Mouse (Mus musculus) large intestine, adult 2 months (tissue): ENCODE data around the gene Gm20388. TPM values are rescaled to one million over a fixed set of nuclear protein-coding genes. Genes with fewer than 3 reads are reported as not detected.

ENCODE experiments used
- DNase-seq: peaks from one replicate; pipeline ENCODE4 v3.0.0-alpha.2; 2012; ENCODE audit warnings: low read depth, low spot score
- WGBS: fragments of 180-500 bp; shearing (Covaris S2); methylation state at CpG from one replicate; pipeline ENCODE4 v1.1.7; 2018; 5-methylcytosine and 5-hydroxymethylcytosine counted together
- polyA plus RNA-seq: library from polyadenylated mRNA; depleted of rRNA; stranded (reverse); fragments of >200 nt; gene quantifications from 2 replicates; pipeline ENCODE4 v1.2.3, GENCODE M21; 2012

Gene Gm20388
- polyA plus RNA-seq, 1 experiment = 31.5 TPM

DNA sequence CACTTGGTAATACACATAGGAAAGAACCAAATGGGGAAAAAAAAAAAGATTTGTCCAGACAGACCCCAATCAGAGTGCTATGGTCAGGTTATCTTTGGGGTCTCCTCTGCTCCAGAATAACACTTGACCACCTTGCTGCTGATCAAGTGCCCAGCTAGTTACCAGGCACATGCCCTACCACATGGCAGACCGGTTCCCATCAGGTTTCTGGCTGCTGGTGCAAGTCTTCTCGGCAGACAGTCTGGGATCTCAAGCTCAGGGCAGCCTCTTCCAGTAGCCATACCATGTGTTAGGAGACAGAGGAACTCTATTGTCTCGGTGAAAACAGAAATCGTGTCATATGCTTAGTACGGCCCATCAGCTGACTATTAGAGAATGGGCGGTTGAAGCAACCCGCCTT lies 3916.1 kb downstream of the Gm20388 start:
- 94% methylated on average over 7 of the region's 7 CpGs for WGBS
- no peak for DNase-seq

GRCm38 (mm10) chr8:123827523-123827922 lies 3916.9 kb downstream of the Gm20388 start:
- DNase-seq = no peak
- WGBS = 95% methylated on average over 13 of the region's 13 CpGs

- no peak for DNase-seq
- whole genome bisulfite sequencing = 84% methylated on average over 4 of the region's 4 CpGs
Observed at GRCm38 (mm10) chr8:123832757-123833156, 3922.1 kb downstream of the Gm20388 start.

DNA sequence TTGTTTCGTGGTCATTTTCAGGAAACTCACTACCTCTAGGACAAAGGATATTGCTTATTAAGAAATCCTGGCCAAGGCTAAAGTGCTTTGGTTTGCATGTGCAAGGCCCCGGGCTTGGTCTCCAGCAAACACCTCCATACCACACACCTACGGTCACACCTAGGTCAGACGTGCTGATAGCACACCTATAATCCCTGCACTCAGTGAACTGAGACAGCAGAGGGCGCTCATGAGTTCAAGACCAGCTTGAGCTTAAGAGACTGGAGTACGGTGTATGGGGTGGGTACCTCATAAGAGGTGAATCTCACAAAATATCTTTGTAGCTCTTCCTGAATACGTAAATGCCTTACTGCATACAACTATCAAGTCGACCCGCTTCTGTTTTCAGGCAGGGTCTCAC lies 3924.8 kb downstream of the Gm20388 start:
- 51% methylated on average over 9 of the region's 9 CpGs for WGBS
- no peak for DNase-seq

DNA sequence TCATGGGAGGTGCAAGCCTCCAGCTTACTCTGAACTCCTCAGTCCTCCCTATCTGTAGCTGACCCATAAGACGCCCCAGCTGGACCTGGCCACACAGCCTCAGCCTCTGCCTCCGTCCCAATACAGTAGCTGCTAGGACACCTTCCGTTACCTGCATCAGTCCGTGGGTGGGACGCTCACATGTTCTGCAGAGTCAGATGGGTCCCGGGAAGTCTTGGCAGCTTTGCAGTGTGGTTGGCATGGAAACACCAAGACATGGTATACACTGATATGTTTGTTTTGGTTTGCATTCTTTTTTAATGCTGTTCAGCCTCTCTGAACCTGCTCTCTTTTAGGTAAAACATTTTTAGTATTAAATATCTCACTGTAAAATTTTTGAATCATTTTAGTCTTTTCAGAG lies 3925.7 kb downstream of the Gm20388 start:
- 91% methylated on average over 6 of the region's 6 CpGs for WGBS
- no peak for DNase-seq

GRCm38 (mm10) chr8:123838496-123838895 lies 3927.9 kb downstream of the Gm20388 start:
- WGBS = 60% methylated on average over 9 of the region's 9 CpGs
- no peak for DNase-seq

GRCm38 (mm10) chr8:123840578-123841345 lies 3930.1 kb downstream of the Gm20388 start:
- 86% methylated on average over 15 of the region's 15 CpGs for WGBS
- no peak for DNase-seq

DNA sequence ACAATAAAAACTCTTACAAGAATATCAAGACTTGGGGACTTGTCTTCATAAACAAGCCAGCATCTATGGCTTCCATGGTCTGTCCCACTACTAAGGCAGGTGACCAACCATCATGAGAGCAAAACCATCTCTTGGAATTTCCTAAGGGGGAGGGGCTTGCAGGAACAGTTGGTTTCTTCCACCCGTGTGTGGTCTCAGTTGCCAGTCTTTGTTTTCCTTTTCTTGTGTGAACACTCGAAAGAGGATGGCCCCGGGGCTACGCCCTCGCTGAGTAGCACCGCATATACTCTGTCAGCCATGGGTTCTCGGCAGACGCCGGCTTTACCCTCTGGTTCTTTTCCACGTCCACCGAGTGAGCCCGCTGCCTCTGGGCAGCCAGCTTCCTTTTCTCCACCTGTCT lies 3931.4 kb downstream of the Gm20388 start:
- WGBS = 88% methylated on average over 12 of the region's 12 CpGs
- no peak for DNase-seq

DNA sequence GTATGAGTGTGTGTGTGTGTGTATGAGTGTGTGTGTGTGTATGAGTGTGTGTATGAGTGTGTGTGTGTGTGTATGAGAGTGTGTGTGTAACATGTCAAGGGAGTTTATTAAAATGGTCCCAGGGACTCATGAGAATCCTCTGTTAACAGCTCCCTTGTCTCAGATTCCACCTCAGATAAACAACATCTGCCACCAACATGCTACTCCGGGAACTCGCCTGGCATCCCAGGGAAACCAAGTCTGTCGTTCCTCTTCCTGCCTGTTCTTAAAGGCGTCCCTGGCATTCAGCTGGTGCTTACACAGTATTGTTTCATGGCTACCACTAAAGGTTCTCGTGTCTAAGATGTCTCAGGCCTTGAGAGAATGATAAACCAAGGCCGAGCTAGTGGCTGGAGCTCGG lies 3933.7 kb downstream of the Gm20388 start:
- 86% methylated on average over 7 of the region's 7 CpGs for WGBS
- DNase-seq = no peak

GRCm38 (mm10) chr8:123845114-123845513 lies 3934.5 kb downstream of the Gm20388 start:
- WGBS = 82% methylated on average over 13 of the region's 13 CpGs
- no peak for DNase-seq

DNA sequence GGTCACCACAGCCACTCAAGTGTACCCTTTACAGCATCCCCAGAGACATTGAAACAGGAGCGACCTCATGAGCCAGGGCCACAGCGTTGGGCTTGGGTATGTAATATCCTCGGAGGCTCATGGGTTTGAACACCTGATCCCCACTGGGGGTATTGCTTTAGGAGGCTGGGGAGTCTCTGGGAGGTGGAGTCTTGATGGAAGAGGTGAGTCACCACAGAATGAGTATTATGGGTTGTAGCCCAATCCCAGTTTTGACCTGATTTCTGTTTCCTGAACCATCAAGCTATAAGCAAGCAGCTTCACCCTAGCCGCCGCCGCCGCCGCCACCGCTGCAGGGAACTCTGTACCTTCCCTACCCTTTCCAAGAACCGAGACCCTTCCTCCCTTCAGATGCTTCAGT lies 3935.3 kb downstream of the Gm20388 start:
- WGBS = 92% methylated on average over 10 of the region's 10 CpGs
- no peak for DNase-seq

DNA sequence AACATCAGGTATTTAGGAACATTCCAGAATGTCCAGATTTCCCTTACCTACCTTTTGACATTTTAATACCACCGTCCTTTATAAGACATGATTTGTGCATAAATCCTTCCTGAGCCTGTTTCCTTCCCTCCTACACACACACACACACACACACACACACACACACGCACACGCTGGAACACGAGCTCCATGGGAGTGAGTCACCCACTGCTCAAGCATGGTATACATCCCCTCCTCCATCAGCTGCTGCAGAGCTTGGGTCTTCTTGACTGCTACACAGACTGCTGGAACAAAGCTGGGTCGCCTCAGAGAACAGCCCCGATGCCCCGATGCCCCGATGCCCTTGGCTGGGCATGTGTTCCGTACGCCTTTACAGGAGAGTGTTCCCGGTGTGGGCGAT lies 3935.9 kb downstream of the Gm20388 start:
- no peak for DNase-seq

DNA sequence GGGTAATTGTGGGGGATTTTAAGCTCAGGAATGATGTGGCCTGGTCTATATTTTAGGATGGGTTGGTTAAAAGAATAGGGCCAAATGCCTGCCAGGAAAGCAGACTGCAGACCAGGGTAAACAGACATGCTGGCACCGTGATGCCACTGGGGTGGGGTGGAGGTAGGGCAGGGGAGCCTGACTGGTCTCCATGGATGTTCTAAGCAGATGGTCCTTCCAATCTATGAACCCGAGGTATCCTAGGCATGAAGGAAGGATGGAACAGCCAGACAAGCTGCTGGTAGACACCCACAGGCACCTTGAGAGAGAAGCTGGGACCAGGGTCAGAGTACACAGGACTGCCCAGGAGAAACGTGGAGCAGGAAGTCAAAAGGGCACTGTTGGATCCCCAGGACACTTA lies 3936.9 kb downstream of the Gm20388 start:
- 33% methylated on average over 3 of the region's 3 CpGs for WGBS
- no peak for DNase-seq

More for the DNA sequence above, 3935.9 kb downstream of the Gm20388 start:
- WGBS = 86% methylated on average over 12 of the region's 12 CpGs

DNA sequence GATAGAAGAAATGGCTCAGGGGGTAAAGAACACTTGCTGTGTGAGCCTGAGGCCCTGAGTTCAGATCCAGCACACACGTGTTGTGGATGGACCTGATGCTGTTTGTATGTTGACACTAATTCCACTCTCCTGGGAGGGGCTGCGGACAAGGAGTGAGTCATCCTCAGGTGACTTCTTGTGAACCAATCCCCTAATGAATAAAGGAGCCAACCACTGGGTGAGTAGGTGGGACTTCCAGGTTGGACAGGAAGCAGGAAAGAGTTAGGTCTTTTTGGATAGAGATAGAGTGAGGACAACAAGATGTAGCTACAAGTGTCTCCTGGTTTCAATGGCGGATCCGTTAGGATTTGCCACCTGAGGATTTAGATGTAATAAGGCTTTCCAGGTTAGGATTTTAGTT lies 3938.7 kb downstream of the Gm20388 start:
- DNase-seq = no peak
- WGBS = 78% methylated on average over 4 of the region's 4 CpGs

GRCm38 (mm10) chr8:123851590-123851989 lies 3940.9 kb downstream of the Gm20388 start:
- WGBS = 28% methylated on average over 5 of the region's 5 CpGs
- DNase-seq = no peak

DNA sequence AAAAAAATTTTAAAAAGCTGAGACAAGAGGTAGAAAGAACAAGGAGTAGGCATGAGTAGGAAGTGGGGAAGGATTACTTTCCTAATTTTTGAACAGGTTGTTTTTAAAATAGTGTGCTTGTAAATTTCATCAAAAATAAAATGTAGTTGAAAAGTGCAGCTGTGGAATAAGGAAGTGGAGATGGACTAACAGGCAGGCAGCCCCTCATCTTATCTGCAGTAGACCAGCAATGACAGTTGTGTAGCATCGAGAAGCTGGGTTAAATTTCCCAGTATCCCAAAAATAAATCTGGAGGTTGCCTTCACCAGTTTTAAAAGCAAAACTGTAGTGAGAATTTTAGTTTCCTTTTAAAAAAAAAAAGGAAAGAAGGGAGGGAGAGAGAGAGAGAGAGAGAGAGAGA lies 3943.6 kb downstream of the Gm20388 start:
- 87% methylated on average over 1 of the region's 1 CpGs for WGBS

DNA sequence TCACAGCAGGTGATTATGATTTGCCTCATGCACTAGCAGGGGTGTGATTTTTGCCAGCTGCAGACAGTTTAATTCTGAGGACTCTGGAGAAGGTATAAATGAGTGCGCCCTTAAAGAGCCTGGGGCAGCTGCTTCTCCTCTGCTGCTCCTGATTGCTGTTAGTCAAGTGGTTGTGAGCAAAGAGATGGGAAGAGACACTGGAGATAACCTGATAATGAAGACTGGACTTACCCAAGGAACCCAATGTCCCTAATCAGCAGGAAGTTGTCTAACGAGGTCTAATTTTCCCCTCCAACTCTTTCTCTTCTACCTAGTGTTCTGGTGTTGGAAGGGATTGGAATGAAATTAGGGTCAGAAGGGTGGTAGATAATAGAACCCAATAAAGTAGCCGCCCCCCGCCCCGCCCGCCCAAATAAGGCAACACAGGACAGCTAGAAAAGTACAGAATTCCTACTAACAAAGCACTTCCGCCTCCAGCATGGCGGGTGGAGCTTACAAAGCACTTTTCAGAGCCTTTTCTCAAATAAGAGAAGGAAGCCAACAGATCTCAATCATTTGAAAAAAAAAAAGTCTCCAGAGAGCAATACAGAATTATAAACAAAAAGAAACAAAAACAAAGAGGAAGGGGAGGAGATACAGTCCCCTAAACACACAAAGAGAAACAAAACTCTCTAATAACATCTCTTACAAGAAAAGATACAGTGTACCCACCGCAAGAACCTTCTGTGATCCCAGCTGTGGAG lies 3944.3 kb downstream of the Gm20388 start:
- no peak for DNase-seq
- WGBS = 79% methylated on average over 9 of the region's 9 CpGs

More for the DNA sequence above, 3943.6 kb downstream of the Gm20388 start:
- DNase-seq = no peak

DNA sequence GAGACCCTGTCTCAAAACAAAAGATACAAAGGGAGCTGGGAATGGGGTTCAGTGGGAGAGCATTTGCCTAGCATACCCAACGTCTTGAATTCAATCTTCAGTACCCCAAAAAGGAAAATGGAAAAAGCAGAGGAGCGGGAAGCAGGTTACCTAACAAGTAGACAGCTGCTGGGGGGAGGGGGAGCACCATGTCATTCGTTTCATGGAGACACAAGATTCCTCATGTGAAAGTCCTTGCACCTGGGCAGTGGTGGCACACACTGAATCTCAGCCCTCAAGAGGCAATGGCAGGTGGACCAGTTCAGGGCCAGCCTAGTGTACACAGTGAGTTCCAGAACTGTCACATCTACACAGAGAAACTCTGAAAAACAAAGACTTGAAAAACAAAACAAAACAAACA lies 3946.7 kb downstream of the Gm20388 start:
- DNase-seq = no peak
- 84% methylated on average over 3 of the region's 3 CpGs for WGBS

- WGBS = 2% methylated on average over 17 of the region's 17 CpGs
- no peak for DNase-seq
Observed at GRCm38 (mm10) chr8:123858574-123858940, 3947.9 kb downstream of the Gm20388 start.

- under 1% methylated on average over 78 of the region's 79 CpGs for WGBS
- DNase-seq = peak; percentile 80
Observed at GRCm38 (mm10) chr8:123858941-123859647, 3948.5 kb downstream of the Gm20388 start.
